In the genomic region with DNA sequence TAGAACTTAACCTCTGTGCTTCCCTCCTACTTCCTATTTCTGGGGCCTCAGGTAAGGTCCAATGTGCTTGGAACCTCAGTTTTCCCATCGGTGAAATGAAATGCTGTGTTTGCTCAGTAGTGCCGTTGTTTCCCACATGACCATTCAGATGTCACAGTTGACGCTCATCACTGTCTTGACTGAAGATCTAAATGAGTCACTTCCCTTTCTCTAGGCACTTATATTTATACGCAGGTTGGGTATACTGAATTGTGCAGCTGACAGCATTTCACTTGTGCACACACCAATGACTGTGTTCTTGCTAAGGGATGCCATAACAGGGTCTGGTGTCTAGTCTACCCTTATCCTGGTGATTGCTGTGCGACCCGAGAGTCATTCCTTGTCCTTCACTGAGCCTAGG, we compare ENCODE assay signal across 10 mouse cellular contexts. TPM values are rescaled to one million over a fixed set of nuclear protein-coding genes. Genes with fewer than 3 reads are reported as not detected.
DNase-seq lines count a peak whose midpoint lies in the region; ATAC-seq and TF ChIP-seq lines count a peak whose summit lies in the region.
"Had no signal": no experiment of that assay in that cellular context is flagged by ENCODE, and none has a peak within 500 bp of the region (broad histone marks: within the 10 kb centered on the region; RNA-seq: fewer than 3 reads in every experiment).

No protein-coding gene starts in this region.

- H3K79me2 ChIP-seq in myocyte (ENCODE audit: control insufficient read depth, insufficient read depth), result no peaks in the 10 kb centered on the region

- peak overlapping the region; percentile 83 for H3K4me2 ChIP-seq in liver, embryonic 11.5 days
- H3K4me2 ChIP-seq in hindbrain, postnatal 0 days (ENCODE audit: low read depth, low read length), result peak overlapping the region; percentile 83
- H3K4me2 ChIP-seq in myocyte (ENCODE audit: low read depth), result peak overlapping the region; percentile 69

- TF ChIP-seq POLR2A in myocyte (IDR thresholded peaks at IDR 0.05; ENCODE audit: insufficient read length, low read depth), result no peak

- H3ac ChIP-seq in myocyte (ENCODE audit: control insufficient read depth, insufficient read length), result no peak overlapping the region

- no peak overlapping the region for H3K4me3 ChIP-seq in liver, embryonic 11.5 days (ENCODE audit: low read depth, low read length)
- H3K4me3 ChIP-seq in hindbrain, postnatal 0 days (ENCODE audit: low read length), result no peak overlapping the region
- peak overlapping the region; percentile 54 for H3K4me3 ChIP-seq in myocyte

- WGBS in liver, embryonic 11.5 days, result 78% methylated on average over 6 of the region's 6 CpGs
- 94% methylated on average over 6 of the region's 6 CpGs for WGBS in hindbrain, postnatal 0 days

- peak overlapping the region; percentile 71; the same call in 1 of the 2 replicates for H3K9ac ChIP-seq in liver, embryonic 11.5 days (ENCODE audit: low read depth, low read length)
- no peak overlapping the region for H3K9ac ChIP-seq in hindbrain, postnatal 0 days (replicated peaks; ENCODE audit: low read length)

- peaks cover 22% of the 10 kb centered on the region for H3K4me1 ChIP-seq in liver, embryonic 11.5 days (replicated peaks; ENCODE audit: control insufficient read depth, insufficient read depth, low read length)
- H3K4me1 ChIP-seq in hindbrain, postnatal 0 days (ENCODE audit: insufficient read depth, low read length), result peaks cover 9% of the 10 kb centered on the region; the same call in 1 of the 2 replicates

- H3K27me3 ChIP-seq in liver, embryonic 11.5 days (replicated peaks; ENCODE audit: control insufficient read depth, insufficient read depth, low read length), result no peaks in the 10 kb centered on the region
- no peaks in the 10 kb centered on the region for H3K27me3 ChIP-seq in hindbrain, postnatal 0 days (ENCODE audit: insufficient read depth, low read length)
- no peaks in the 10 kb centered on the region for H3K27me3 ChIP-seq in myocyte (ENCODE audit: control insufficient read depth, insufficient read depth, insufficient read length)

- H3K9me3 ChIP-seq in liver, embryonic 11.5 days (ENCODE audit: control insufficient read depth, low read length), result no peaks in the 10 kb centered on the region
- no peaks in the 10 kb centered on the region for H3K9me3 ChIP-seq in hindbrain, postnatal 0 days (ENCODE audit: low read length)

- H3K36me3 ChIP-seq in liver, embryonic 11.5 days (ENCODE audit: control insufficient read depth, insufficient read depth, low read length), result peaks cover under 1% of the 10 kb centered on the region; the same call in 1 of the 2 replicates
- H3K36me3 ChIP-seq in hindbrain, postnatal 0 days (ENCODE audit: insufficient read depth, low read length), result no peaks in the 10 kb centered on the region
- H3K36me3 ChIP-seq in myocyte (ENCODE audit: control insufficient read depth, insufficient read depth), result no peaks in the 10 kb centered on the region

- peak; percentile 53 for DNase-seq in cerebellum, adult 9-10 months
- DNase-seq in cerebellum, postnatal 10 days, result no peak
- DNase-seq in liver, embryonic 11.5 days (ENCODE audit: low spot score), result no peak
- no peak for DNase-seq in liver
- DNase-seq in hindbrain, postnatal 0 days (ENCODE audit: low spot score), result no peak
- DNase-seq in right cerebral cortex, postnatal 4 days, result no peak
- no peak for DNase-seq in urinary bladder, postnatal 14 days (ENCODE audit: low spot score)
- DNase-seq: adrenal gland, postnatal 36 days had no signal

- no peak for ATAC-seq in liver, embryonic 11.5 days (replicated peaks; ENCODE audit: low FRiP score)
- ATAC-seq in hindbrain, postnatal 0 days, result no peak

- peak overlapping the region; percentile 73; the same call in 1 of the 2 replicates for H3K27ac ChIP-seq in liver, embryonic 11.5 days (ENCODE audit: low read depth, low read length)
- H3K27ac ChIP-seq in hindbrain, postnatal 0 days, result peak overlapping the region; percentile 81; the same call in 1 of the 2 replicates

- TF ChIP-seq CTCF in hindbrain, postnatal 0 days (IDR thresholded peaks at IDR 0.05; ENCODE audit: low read depth), result no peak

TF ChIP-seq in myocyte, 11 proteins besides CTCF, POLR2A, EP300 and RAD21:
- TF ChIP-seq MYOD1 (IDR thresholded peaks at IDR 0.05; ENCODE audit: control insufficient read depth in 1 of 3, insufficient read length in 2 of 3, low read depth in 2 of 3), result no peak
- TF ChIP-seq CEBPB (IDR thresholded peaks at IDR 0.05; ENCODE audit: insufficient read depth, poor library complexity, severe bottlenecking), result no peak
- TF ChIP-seq SRF (IDR thresholded peaks at IDR 0.05; ENCODE audit: control insufficient read depth, insufficient read length, low read depth), result no peak
- TF ChIP-seq E2F4 (IDR thresholded peaks at IDR 0.05; ENCODE audit: insufficient read depth), result no peak
- no peak for TF ChIP-seq REST (IDR thresholded peaks at IDR 0.05; ENCODE audit: insufficient read depth, insufficient read length)
- TF ChIP-seq TCF12 (IDR thresholded peaks at IDR 0.05; ENCODE audit: insufficient read depth, poor library complexity, severe bottlenecking), result no peak
- TF ChIP-seq TCF3 (IDR thresholded peaks at IDR 0.05; ENCODE audit: insufficient read length, low read depth), result no peak
- no peak for TF ChIP-seq MYOG (IDR thresholded peaks at IDR 0.05; ENCODE audit: control insufficient read depth in 1 of 3, insufficient read depth in 1 of 3, insufficient read length in 2 of 3, low read depth in 2 of 3)

RNA-seq across cellular contexts. Expression of a gene that starts 1.0 kb away (rescaled TPM):
- polyA plus RNA-seq in liver, embryonic 11.5 days (2014; fragmentation: Nextera tagmentation; extraction: Ambion mirVana), result 9.9 and 10.3 TPM in 2 replicates
- total RNA-seq in hindbrain, postnatal 0 days (2014; rRNA removed), result 3.2 and 4.2 TPM in 2 replicates
- 12.0 and 15.3 TPM in 2 replicates for polyA plus RNA-seq in hindbrain, postnatal 0 days (2015; fragmentation: Nextera tagmentation; extraction: Ambion mirVana)
- polyA plus RNA-seq in myocyte (2012; fragmentation: generic; extraction: Trizol), result 2.8 TPM

RNA-seq across cellular contexts. Expression of a gene that starts 32.9 kb away (rescaled TPM):
- not detected in 2 replicates for polyA plus RNA-seq in liver, embryonic 11.5 days (2014; fragmentation: Nextera tagmentation; extraction: Ambion mirVana)
- total RNA-seq in hindbrain, postnatal 0 days (2014; rRNA removed), result not detected in 2 replicates
- polyA plus RNA-seq in hindbrain, postnatal 0 days (2015; fragmentation: Nextera tagmentation; extraction: Ambion mirVana), result 0.59 and 0.62 TPM in 2 replicates
- polyA plus RNA-seq in myocyte (2012; fragmentation: generic; extraction: Trizol), result not detected
- total RNA-seq: adrenal gland, postnatal 36 days; layer of hippocampus, postnatal 10 days had no signal

RNA-seq across cellular contexts. Expression of a gene that starts 45.7 kb away (rescaled TPM):
- polyA plus RNA-seq in liver, embryonic 11.5 days (2014; fragmentation: Nextera tagmentation; extraction: Ambion mirVana), result 3.8 and 4.6 TPM in 2 replicates
- total RNA-seq in hindbrain, postnatal 0 days (2014; rRNA removed), result 5.8 and 9.5 TPM in 2 replicates
- polyA plus RNA-seq in hindbrain, postnatal 0 days (2015; fragmentation: Nextera tagmentation; extraction: Ambion mirVana), result 15.0 and 17.6 TPM in 2 replicates
- 0.80 TPM for polyA plus RNA-seq in myocyte (2012; fragmentation: generic; extraction: Trizol)

RNA-seq across cellular contexts. Expression of a gene that starts 58.2 kb away (rescaled TPM):
- polyA plus RNA-seq in liver, embryonic 11.5 days (2014; fragmentation: Nextera tagmentation; extraction: Ambion mirVana), result 1.3 and 1.5 TPM in 2 replicates
- total RNA-seq in hindbrain, postnatal 0 days (2014; rRNA removed), result 2.7 and 3.1 TPM in 2 replicates
- 4.6 and 5.0 TPM in 2 replicates for polyA plus RNA-seq in hindbrain, postnatal 0 days (2015; fragmentation: Nextera tagmentation; extraction: Ambion mirVana)
- 0.11 TPM for polyA plus RNA-seq in myocyte (2012; fragmentation: generic; extraction: Trizol)
